Mouse (Mus musculus): ENCODE data around the gene Il1rapl2. TPM values are rescaled to one million over a fixed set of nuclear protein-coding genes. Genes with fewer than 3 reads are reported as not detected.
A peak's percentile ranks its signal among the peaks of the same experiment; 100 is the strongest.

Gene Il1rapl2
- 1 to 10 TPM; 2.3 to 2.7 TPM for total RNA-seq (2021)
- long read RNA-seq, experiment 1, result 0 reads
- long read RNA-seq, experiment 2, partial matches to known transcripts, result 0 of 1 reads
- long read RNA-seq, experiment 2, other reads (novel, unspliced or antisense), result 1 of 1 reads

DNA sequence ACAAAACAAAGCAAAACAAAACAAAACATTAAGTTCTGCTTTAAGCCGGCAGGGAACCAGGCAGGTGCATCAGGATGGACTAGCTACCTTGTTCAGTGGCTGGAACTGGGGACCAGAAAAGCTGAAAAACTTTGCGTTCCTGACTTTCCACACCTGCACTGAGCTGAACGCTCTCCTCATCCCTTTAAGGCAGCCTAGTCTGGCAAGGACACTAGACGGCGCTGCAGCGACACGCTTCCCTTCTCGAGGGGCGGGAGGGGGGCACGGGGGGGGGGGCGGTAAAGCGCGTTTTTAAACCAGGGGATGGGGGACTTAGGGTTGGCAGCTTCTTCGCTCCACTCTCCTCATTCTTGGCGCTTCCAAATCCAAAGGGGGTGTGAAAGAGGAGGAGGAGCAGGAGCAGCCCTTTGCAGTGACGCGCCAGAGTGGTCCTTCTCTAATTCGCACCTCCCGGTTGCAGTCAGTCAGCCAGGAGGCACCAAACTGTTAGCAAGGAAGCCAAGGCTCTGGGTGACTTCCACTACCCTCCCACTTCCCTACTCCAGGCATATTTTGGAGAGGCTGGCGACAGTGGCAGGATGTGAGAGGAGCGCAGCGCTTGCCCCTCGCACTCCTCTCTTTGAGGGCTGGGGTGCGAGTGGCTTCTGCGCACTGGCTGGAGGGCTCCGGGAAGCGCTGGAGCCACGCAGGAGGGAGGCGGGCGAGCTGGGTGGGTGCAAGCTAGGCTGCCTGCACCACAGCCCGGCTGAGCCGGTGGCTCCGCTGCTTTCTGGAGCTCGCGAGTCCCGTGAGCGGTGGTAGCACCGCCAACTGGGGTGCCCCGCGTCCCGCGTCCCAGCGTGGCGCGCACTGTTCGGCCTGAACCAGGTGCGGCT lies at the start of gene Il1rapl2:
TSS of gene Il1rapl2 (plus strand) at position 288 of the 875 bp plus-strand sequence.
- peak; percentile 8 to 12 for DNase-seq (ENCODE audit: low spot score in 2 of 2)

- no peak for DNase-seq (ENCODE audit: low spot score in 2 of 2)
Observed at GRCm38 (mm10) chrX:137548348-137548747, 22.1 kb upstream of the Il1rapl2 start.

DNA sequence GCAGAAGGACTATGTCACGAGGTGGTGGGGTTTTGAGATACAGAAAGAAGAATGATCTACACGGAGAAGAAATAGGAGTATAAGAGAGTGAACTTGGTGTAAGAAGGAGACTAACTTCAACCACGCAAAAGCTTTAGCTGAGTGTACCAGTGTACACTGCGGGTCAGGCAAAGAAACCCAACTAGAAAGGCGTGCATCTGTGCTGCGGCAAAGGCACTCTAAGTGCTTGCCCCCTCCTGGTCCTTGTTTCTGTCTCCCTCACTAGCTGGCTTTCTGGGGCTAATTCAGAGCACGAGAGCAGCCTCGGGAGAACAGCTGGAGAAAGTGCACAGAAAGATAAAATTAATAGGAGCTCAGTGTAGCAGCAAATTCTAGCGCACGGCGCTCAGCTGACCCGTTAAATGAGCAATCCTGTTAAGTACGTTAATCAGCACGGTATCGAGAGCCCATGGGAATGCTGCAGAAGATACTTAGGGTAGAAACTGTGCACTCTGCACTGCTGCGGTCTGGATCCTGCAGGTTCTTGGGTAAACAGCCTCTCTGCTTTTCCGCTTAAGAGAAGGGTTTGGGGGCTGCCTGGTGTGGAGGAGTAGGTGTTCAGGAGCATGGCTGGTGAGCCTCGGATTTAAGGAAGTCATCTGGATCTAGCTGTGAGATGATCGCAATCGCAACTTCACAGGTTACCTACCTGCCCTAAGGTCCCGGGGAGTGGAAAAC lies 778 bp upstream of the Il1rapl2 start:
- DNase-seq (ENCODE audit: low spot score in 2 of 2), result no peak

- DNase-seq (ENCODE audit: low spot score in 2 of 2), result no peak
Observed at GRCm38 (mm10) chrX:137582656-137583055, 12.2 kb downstream of the Il1rapl2 start.

DNA sequence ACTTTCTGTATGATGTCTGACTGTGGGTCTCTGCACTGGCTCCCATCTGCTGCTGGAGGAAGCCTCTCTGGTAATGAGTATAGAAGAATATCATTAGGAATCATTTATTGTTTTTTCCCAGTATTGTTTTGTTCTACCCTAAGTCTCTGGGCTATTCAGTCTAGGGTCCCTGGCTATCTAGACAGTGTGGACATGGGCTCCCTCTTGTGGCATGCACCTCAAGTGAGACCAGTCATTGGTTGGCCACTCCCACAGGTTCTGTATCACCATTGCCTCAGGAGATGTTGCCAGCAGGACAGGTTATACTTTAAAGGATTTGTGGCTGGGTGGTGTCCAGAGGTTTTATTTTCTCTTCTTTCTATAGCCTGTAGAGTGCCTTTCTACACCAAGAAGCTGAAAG lies 50.3 kb downstream of the Il1rapl2 start:
- DNase-seq (ENCODE audit: low spot score in 2 of 2), result no peak

GRCm38 (mm10) chrX:137667011-137667410 lies 96.6 kb downstream of the Il1rapl2 start:
- DNase-seq (ENCODE audit: low spot score in 2 of 2), result peak in 1 of 2 experiments; percentile 37

GRCm38 (mm10) chrX:137687974-137688373 lies 117.6 kb downstream of the Il1rapl2 start:
- no peak for DNase-seq (ENCODE audit: low spot score in 2 of 2)

GRCm38 (mm10) chrX:137700006-137700405 lies 129.6 kb downstream of the Il1rapl2 start:
- no peak for DNase-seq (ENCODE audit: low spot score in 2 of 2)

DNA sequence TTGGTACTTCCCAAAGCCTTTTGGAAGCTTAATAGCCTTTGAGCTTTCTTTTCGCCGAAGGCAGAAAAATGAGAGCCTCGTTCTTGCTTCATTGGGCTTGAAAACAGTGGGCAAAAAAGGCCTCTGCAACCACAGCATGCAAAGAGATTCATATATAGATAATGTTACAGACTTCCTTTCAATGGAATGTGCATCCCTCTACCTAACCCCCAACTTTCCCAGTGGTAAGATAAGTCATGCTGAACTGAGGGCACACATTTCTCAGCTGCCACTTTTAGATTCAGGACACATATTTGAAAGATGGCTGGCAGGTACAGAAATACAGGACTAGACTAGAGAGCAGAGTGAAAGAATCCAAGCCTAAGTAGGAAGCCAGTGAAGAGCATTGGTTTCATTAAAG lies 185.1 kb downstream of the Il1rapl2 start:
- no peak for DNase-seq (ENCODE audit: low spot score in 2 of 2)

GRCm38 (mm10) chrX:137805484-137806200 lies 235.2 kb downstream of the Il1rapl2 start:
- peak in 1 of 2 experiments; percentile 6 for DNase-seq (ENCODE audit: low spot score in 2 of 2)

DNA sequence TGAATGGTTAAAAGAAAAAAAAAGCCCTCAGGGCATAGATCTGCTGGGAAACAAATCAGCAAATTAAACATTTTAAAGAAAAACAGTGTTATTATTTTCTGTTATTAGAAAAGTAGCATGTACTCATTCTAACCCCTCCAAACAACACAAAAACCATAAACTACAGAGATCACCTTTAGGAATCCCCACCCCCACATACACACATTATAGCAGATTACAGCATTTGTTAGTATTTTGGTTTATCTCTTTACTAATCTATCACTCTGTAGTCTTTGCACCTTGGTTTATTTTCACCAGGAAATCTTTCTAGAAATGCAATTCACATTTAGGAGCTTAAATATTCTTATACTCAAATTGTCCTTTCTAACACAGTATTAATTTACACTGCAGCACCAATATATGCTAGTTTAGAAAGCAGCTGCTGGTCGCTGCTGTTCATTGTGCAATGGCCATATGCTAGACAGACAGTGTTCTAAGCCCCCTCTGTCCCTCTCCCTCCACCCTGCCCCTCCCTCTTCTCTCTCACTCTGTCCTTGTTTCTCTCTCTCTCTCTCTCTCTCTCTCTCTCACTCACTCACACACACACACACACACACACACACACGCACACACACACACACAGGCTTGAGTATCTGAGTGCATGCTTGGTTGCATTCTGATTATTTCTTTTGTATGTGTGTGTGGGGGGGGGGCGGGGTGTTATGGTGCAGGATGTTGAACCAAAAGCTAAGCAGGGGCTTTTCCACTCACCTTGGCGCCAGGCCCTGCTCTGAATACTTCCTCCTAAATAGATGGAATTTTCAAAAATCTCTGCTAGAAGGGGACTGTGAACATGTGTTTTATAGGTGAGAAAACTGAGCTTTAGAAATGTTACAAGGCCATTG lies 236.1 kb downstream of the Il1rapl2 start:
- no peak for DNase-seq (ENCODE audit: low spot score in 2 of 2)

DNA sequence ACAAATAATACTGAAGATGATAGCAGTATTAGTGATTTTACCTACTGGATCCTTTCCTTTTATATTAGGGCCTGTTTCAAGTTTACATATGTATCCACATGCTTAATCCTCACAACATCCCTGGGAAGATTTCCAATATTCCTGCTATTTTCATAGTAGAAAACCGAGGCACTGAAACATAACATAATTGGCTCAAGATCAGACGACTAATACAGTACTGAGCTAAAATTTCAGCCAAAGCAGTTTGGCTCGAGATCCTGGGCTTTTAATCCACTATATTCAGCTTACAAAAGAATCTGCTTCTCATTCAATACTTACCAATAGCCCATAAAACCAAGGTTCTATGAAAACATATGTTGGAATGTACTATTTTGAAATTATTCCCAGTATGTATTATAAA lies 239.1 kb downstream of the Il1rapl2 start:
- no peak for DNase-seq (ENCODE audit: low spot score in 2 of 2)

- no peak for DNase-seq (ENCODE audit: low spot score in 2 of 2)
Observed at GRCm38 (mm10) chrX:137812151-137812550, 241.7 kb downstream of the Il1rapl2 start.

DNA sequence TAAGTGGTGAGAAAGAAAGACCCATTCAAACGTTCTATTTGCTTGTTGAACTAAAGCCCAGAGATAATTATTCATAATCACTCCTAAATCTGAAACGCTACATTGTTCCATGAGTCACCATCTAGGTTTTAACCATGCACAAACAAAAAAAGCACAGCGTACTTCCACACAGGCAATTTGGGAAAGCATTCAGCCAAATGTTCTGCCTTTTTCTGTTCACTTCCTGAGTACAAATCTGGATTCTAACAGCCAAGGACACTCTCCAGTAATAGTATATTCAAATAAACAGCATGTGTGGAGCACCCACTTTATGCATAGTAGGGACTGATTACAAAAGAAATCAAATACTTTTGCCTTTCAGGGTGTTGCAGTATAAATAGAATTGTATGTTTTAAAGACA lies 278.5 kb downstream of the Il1rapl2 start:
- peak in 1 of 2 experiments; percentile 50 for DNase-seq (ENCODE audit: low spot score in 2 of 2)

- no peak for DNase-seq (ENCODE audit: low spot score in 2 of 2)
Observed at GRCm38 (mm10) chrX:137923490-137923889, 353.1 kb downstream of the Il1rapl2 start.

DNA sequence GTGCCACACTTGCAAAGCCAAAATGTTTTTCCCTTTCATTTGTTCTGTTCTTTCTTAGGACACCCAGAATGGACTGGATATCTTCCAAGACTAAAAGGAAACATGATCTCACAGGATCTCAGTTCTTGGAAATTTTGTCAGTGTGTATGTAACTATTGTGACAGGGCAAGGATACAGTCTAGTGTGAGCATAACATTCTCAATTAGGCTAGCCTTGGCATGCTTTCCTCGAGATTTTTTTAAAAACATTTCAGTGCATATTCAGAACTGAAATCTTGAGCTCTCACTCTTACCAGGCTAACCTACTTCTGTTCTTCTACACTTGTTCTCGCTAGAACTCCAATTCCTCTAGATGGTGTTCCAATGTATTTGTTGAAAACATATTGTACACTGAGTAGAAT lies 356.4 kb downstream of the Il1rapl2 start:
- DNase-seq (ENCODE audit: low spot score in 2 of 2), result no peak

DNA sequence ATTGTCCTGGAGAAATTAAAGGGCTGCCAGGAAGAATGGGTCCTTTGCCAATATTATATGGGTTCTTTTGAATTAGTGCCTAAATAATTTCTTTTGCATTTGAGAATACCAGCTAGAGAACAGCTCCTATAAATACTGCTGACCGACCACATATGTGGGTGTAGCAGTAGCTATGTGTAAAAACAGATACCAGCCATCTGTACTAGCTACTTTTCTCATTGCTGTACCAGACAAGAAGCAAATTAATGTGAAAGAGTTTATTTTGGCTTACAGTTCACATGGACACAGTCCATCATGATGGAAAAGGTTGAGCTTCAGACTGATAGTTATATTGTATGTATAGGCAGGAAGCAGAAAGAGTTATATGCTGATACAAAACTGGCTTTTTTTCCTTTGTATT lies 377.3 kb downstream of the Il1rapl2 start:
- no peak for DNase-seq (ENCODE audit: low spot score in 2 of 2)

DNA sequence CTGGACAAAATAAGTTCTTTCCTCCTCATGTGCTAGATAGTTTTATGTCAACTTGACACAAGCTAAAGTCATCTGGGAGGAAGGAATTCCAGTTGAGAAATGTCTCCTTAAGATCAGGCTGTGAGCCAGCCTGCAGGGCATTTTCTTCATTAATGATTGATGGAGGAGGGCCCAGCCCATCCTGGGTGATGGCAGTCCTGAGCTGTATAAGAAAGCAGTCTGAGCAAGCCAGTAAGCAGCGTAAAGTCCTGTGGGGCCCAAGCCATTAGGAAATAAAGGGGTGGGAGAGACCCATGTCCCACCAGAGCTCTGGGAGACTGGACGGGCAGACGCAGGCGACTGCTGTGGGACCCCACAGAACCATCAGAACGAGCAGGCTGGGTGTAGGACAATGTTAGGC lies 400.9 kb downstream of the Il1rapl2 start:
- no peak for DNase-seq (ENCODE audit: low spot score in 2 of 2)

DNA sequence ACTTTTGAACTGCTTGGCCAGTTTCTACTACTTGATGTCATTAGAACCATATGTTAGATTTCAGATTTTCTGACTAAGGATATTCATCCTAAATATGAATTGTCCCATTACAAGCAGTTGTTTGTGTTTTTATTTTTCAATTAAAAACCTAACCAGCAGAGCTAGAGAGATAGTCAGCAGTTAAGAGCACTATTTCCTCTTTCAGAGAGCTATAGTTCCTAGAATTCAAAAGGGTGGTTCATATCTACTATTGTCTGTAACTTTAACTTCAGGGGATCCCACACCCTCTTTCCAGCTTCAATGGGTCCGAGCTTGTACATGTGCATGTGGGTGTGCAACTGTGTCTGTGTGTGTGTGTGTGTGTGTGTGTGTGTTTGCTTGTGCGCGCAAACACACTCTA lies 472.7 kb downstream of the Il1rapl2 start:
- DNase-seq (ENCODE audit: low spot score in 2 of 2), result no peak

GRCm38 (mm10) chrX:138103954-138104353 lies 533.5 kb downstream of the Il1rapl2 start:
- DNase-seq (ENCODE audit: low spot score in 2 of 2), result no peak
